Mouse (Mus musculus) granulocyte monocyte progenitor cell, adult 5-6 weeks (primary cell): ENCODE data around the gene Klrc1. TPM values are rescaled to one million over a fixed set of nuclear protein-coding genes. Genes with fewer than 3 reads are reported as not detected.
"Not testable (repeated sequence)": the region's sequence is repeated elsewhere in the genome, so short reads cannot be mapped to it uniquely, and the experiment has no call there.

ENCODE experiments used
- ATAC-seq: replicated peaks from 2 replicates; pipeline ENCODE4 v1.8.0; 2016; ENCODE audit warnings: mild to moderate bottlenecking, moderate TSS enrichment, inconsistent platforms; ENCODE audit not compliant: poor library complexity, severe bottlenecking
- total RNA-seq, 2 experiments: library from RNA; stranded (forward) in 1 of 2; stranded (reverse) in 1 of 2; fragments of 200-712, 200-1000 nt in 1 of 2; fragments of >200 nt in 1 of 2; fragmentation: Nextera tagmentation in 1 of 2; gene quantifications; 2 replicates each; pipeline ENCODE4 v1.2.3; 2014 to 2017

The Klrc1 gene
- not detected in 2 replicates for total RNA-seq (2014; fragmentation: Nextera tagmentation)
- 2.9 TPM in 1 of 2 replicates, not detected in the other for total RNA-seq (2017)

GRCm38 (mm10) chr6:129678873-129679272 lies at the start of gene Klrc1:
Gene Klrc1 (minus strand): TSS chr6:129678973.
- no peak for ATAC-seq

- ATAC-seq = peak; percentile 94
Measured at GRCm38 (mm10) chr6:129727237-129727636, 48.5 kb upstream of the Klrc1 start.

- ATAC-seq = peak; percentile 55
Measured at GRCm38 (mm10) chr6:129721390-129721789, 42.6 kb upstream of the Klrc1 start.

- ATAC-seq = no peak
Measured at GRCm38 (mm10) chr6:129720487-129720886, 41.7 kb upstream of the Klrc1 start.

GRCm38 (mm10) chr6:129717032-129717431 lies 38.3 kb upstream of the Klrc1 start, which contains the start of gene Klri1:
Gene Klri1 (minus strand): TSS chr6:129717132.
- no peak for ATAC-seq

GRCm38 (mm10) chr6:129713566-129713965 lies 34.8 kb upstream of the Klrc1 start:
- peak; percentile 99 for ATAC-seq

- not testable (repeated sequence) for ATAC-seq
Measured at GRCm38 (mm10) chr6:129691436-129691835, 12.7 kb upstream of the Klrc1 start.

GRCm38 (mm10) chr6:129680379-129680778 lies 1.6 kb upstream of the Klrc1 start:
- no peak for ATAC-seq

- ATAC-seq = not testable (repeated sequence)
Measured at GRCm38 (mm10) chr6:129661301-129661700, 17.5 kb downstream of the Klrc1 start.

- not testable (repeated sequence) for ATAC-seq
Measured at GRCm38 (mm10) chr6:129660589-129660988, 18.2 kb downstream of the Klrc1 start, which contains the start of gene Klrc2. Gene Klrc2 (minus strand): TSS chr6:129660689.

GRCm38 (mm10) chr6:129644054-129644453 lies 34.7 kb downstream of the Klrc1 start:
- not testable (repeated sequence) for ATAC-seq

- ATAC-seq = not testable (repeated sequence)
Measured at GRCm38 (mm10) chr6:129643237-129643636, 35.5 kb downstream of the Klrc1 start, which contains the start of gene Klrc3. Gene Klrc3 (minus strand): TSS chr6:129643337.

- ATAC-seq = peak; percentile 56
Measured at GRCm38 (mm10) chr6:129631046-129631445, 47.7 kb downstream of the Klrc1 start.

GRCm38 (mm10) chr6:129623735-129624134 lies 55.0 kb downstream of the Klrc1 start, which contains the start of gene Klrk1:
Gene Klrk1 (minus strand): TSS chr6:129623864.
- peak; percentile 97 for ATAC-seq

Other genes with a start within 250 kb of the Klrc1 start
- not detected in 2 replicates for gene Clec1a, start 227.0 kb downstream of the Klrc1 start, total RNA-seq (2014; fragmentation: Nextera tagmentation)
- gene Clec1a, start 227.0 kb downstream of the Klrc1 start, total RNA-seq (2017) = not detected in 2 replicates
- 15.1 and 18.4 TPM in 2 replicates for gene Olr1, start 171.8 kb downstream of the Klrc1 start, total RNA-seq (2014; fragmentation: Nextera tagmentation)
- gene Olr1, start 171.8 kb downstream of the Klrc1 start, total RNA-seq (2017) = 16.9 and 23.2 TPM in 2 replicates
- gene Tmem52b, start 166.4 kb downstream of the Klrc1 start, total RNA-seq (2014; fragmentation: Nextera tagmentation) = 0.53 TPM in 1 of 2 replicates, not detected in the other
- not detected in 2 replicates for gene Tmem52b, start 166.4 kb downstream of the Klrc1 start, total RNA-seq (2017)
- gene Gabarapl1, start 145.8 kb downstream of the Klrc1 start, total RNA-seq (2014; fragmentation: Nextera tagmentation) = 37.4 and 45.0 TPM in 2 replicates
- gene Gabarapl1, start 145.8 kb downstream of the Klrc1 start, total RNA-seq (2017) = 39.8 and 76.6 TPM in 2 replicates
- gene Klre1, start 101.1 kb downstream of the Klrc1 start, total RNA-seq (2014; fragmentation: Nextera tagmentation) = not detected in 2 replicates
- not detected in 2 replicates for gene Klre1, start 101.1 kb downstream of the Klrc1 start, total RNA-seq (2017)
- 9.6 TPM in 1 of 2 replicates, not detected in the other for gene Klrd1, start 87.2 kb downstream of the Klrc1 start, total RNA-seq (2014; fragmentation: Nextera tagmentation)
- 0.34 TPM in 1 of 2 replicates, not detected in the other for gene Klrd1, start 87.2 kb downstream of the Klrc1 start, total RNA-seq (2017)
- gene Klrk1, start 55.1 kb downstream of the Klrc1 start, total RNA-seq (2014; fragmentation: Nextera tagmentation) = 6.0 and 8.4 TPM in 2 replicates
- 9.8 and 14.1 TPM in 2 replicates for gene Klrk1, start 55.1 kb downstream of the Klrc1 start, total RNA-seq (2017)
- gene Klrc3, start 35.6 kb downstream of the Klrc1 start, total RNA-seq (2014; fragmentation: Nextera tagmentation) = not detected in 2 replicates
- not detected in 2 replicates for gene Klrc3, start 35.6 kb downstream of the Klrc1 start, total RNA-seq (2017)
- gene Klrc2, start 18.3 kb downstream of the Klrc1 start, total RNA-seq (2014; fragmentation: Nextera tagmentation) = not detected in 2 replicates
- gene Klrc2, start 18.3 kb downstream of the Klrc1 start, total RNA-seq (2017) = 1.6 TPM in 1 of 2 replicates, not detected in the other
- not detected in 2 replicates for gene Klri1, start 38.2 kb upstream of the Klrc1 start, total RNA-seq (2014; fragmentation: Nextera tagmentation)
- gene Klri1, start 38.2 kb upstream of the Klrc1 start, total RNA-seq (2017) = not detected in 2 replicates
- gene Klri2, start 61.5 kb upstream of the Klrc1 start, total RNA-seq (2014; fragmentation: Nextera tagmentation) = not detected in 2 replicates
- gene Klri2, start 61.5 kb upstream of the Klrc1 start, total RNA-seq (2017) = not detected in 2 replicates
- not detected in 2 replicates for gene Gm156, start 105.3 kb upstream of the Klrc1 start, total RNA-seq (2014; fragmentation: Nextera tagmentation)
- not detected in 2 replicates for gene Gm156, start 105.3 kb upstream of the Klrc1 start, total RNA-seq (2017)
- gene Gm17631, start 183.7 kb upstream of the Klrc1 start, total RNA-seq (2014; fragmentation: Nextera tagmentation) = not detected in 2 replicates
- gene Gm17631, start 183.7 kb upstream of the Klrc1 start, total RNA-seq (2017) = not detected in 2 replicates
- gene Klra17, start 197.7 kb upstream of the Klrc1 start, total RNA-seq (2014; fragmentation: Nextera tagmentation) = not detected in 2 replicates
- not detected in 2 replicates for gene Klra17, start 197.7 kb upstream of the Klrc1 start, total RNA-seq (2017)
- gene Klra5, start 238.7 kb upstream of the Klrc1 start, total RNA-seq (2014; fragmentation: Nextera tagmentation) = not detected in 2 replicates
- not detected in 2 replicates for gene Klra5, start 238.7 kb upstream of the Klrc1 start, total RNA-seq (2017)